ENCODE assay signal across 13 mouse cellular contexts in genomic region chr7:118119142-118119541, GRCm38 (mm10). TPM values are rescaled to one million over a fixed set of nuclear protein-coding genes. Genes with fewer than 3 reads are reported as not detected.
DNase-seq lines count a peak whose midpoint lies in the region; ATAC-seq and TF ChIP-seq lines count a peak whose summit lies in the region.
"Had no signal": no experiment of that assay in that cellular context is flagged by ENCODE, and none has a peak within 500 bp of the region (broad histone marks: within the 10 kb centered on the region; RNA-seq: fewer than 3 reads in every experiment).

No protein-coding gene starts in this region.

- H3K9me3 ChIP-seq in hindbrain, embryonic 13.5 days: no peaks in the 10 kb centered on the region
- H3K9me3 ChIP-seq in hindbrain, postnatal 0 days (ENCODE audit: low read length): no peaks in the 10 kb centered on the region
- H3K9me3 ChIP-seq: limb, embryonic 15.5 days; midbrain, embryonic 15.5 days; neural tube, embryonic 15.5 days had no signal

- H3K4me2 ChIP-seq in hindbrain, embryonic 13.5 days: no peak overlapping the region
- no peak overlapping the region for H3K4me2 ChIP-seq in hindbrain, postnatal 0 days (ENCODE audit: low read depth, low read length)
- H3K4me2 ChIP-seq: limb, embryonic 15.5 days; midbrain, embryonic 15.5 days; neural tube, embryonic 15.5 days had no signal

- no peak for TF ChIP-seq CTCF in hindbrain, postnatal 0 days (IDR thresholded peaks at IDR 0.05; ENCODE audit: low read depth)

- ATAC-seq in hindbrain, embryonic 13.5 days (ENCODE audit: low FRiP score): no peak
- no peak for ATAC-seq in hindbrain, postnatal 0 days
- ATAC-seq: midbrain, embryonic 15.5 days had no signal

- peaks cover 12% of the 10 kb centered on the region for H3K4me1 ChIP-seq in hindbrain, embryonic 13.5 days (replicated peaks)
- peaks cover 8% of the 10 kb centered on the region for H3K4me1 ChIP-seq in hindbrain, postnatal 0 days (ENCODE audit: insufficient read depth, low read length)

- H3K4me3 ChIP-seq in hindbrain, embryonic 13.5 days: no peak overlapping the region
- no peak overlapping the region for H3K4me3 ChIP-seq in hindbrain, postnatal 0 days (ENCODE audit: low read length)
- H3K4me3 ChIP-seq: limb, embryonic 15.5 days; midbrain, embryonic 15.5 days; neural tube, embryonic 15.5 days had no signal

- WGBS in hindbrain, embryonic 13.5 days: 59% methylated on average over 2 of the region's 2 CpGs
- 56% methylated on average over 2 of the region's 2 CpGs for WGBS in hindbrain, postnatal 0 days

- intact Hi-C loops in left cerebral cortex, postnatal 25 days (cut with DNase I): no loop called here

- no peak for DNase-seq in hindbrain, postnatal 0 days (ENCODE audit: low spot score)
- DNase-seq in ES-CJ7 (ENCODE audit: low read depth, low spot score): peak; percentile 56
- peak; percentile 74 for DNase-seq in kidney, adult 9 months
- peak; percentile 72 for DNase-seq in lung, postnatal 10 days
- DNase-seq in layer of hippocampus, postnatal 25 days (ENCODE audit: extremely low spot score in 1 of 2, low spot score in 1 of 2): no peak
- DNase-seq in left cerebral cortex, postnatal 25 days (ENCODE audit: low spot score in 2 of 2): no peak
- DNase-seq in testis, postnatal 10 days (ENCODE audit: low spot score): no peak
- DNase-seq: gastrocnemius, postnatal 25 days; heart, postnatal 10 days had no signal

- H3K9ac ChIP-seq in hindbrain, embryonic 13.5 days: no peak overlapping the region
- H3K9ac ChIP-seq in hindbrain, postnatal 0 days (replicated peaks; ENCODE audit: low read length): no peak overlapping the region
- H3K9ac ChIP-seq: limb, embryonic 15.5 days; midbrain, embryonic 15.5 days; neural tube, embryonic 15.5 days had no signal

- peaks cover 54% of the 10 kb centered on the region for H3K36me3 ChIP-seq in hindbrain, embryonic 13.5 days
- H3K36me3 ChIP-seq in hindbrain, postnatal 0 days (ENCODE audit: insufficient read depth, low read length): peaks cover 41% of the 10 kb centered on the region

- no peaks in the 10 kb centered on the region for H3K27me3 ChIP-seq in hindbrain, embryonic 13.5 days
- no peaks in the 10 kb centered on the region for H3K27me3 ChIP-seq in hindbrain, postnatal 0 days (ENCODE audit: insufficient read depth, low read length)
- H3K27me3 ChIP-seq: limb, embryonic 15.5 days; midbrain, embryonic 15.5 days; neural tube, embryonic 15.5 days had no signal

- H3K27ac ChIP-seq in hindbrain, embryonic 13.5 days: 0 out of 2 replicates have a peak overlapping the region, but pooled peaks have one; percentile 30
- H3K27ac ChIP-seq in hindbrain, postnatal 0 days: no peak overlapping the region; the same call in 1 of the 2 replicates
- H3K27ac ChIP-seq: limb, embryonic 15.5 days; midbrain, embryonic 15.5 days; neural tube, embryonic 15.5 days had no signal

RNA-seq across cellular contexts. Expression of gene Rps15a, which starts 3.2 kb away (rescaled TPM):
- 513 and 522 TPM in 2 replicates for polyA plus RNA-seq in hindbrain, embryonic 13.5 days (2015; fragmentation: Nextera tagmentation; extraction: Ambion mirVana)
- 132 and 176 TPM in 2 replicates for total RNA-seq in hindbrain, postnatal 0 days (2014; rRNA removed)
- 368 and 402 TPM in 2 replicates for polyA plus RNA-seq in hindbrain, postnatal 0 days (2015; fragmentation: Nextera tagmentation; extraction: Ambion mirVana)
- 100 to 1,000 TPM; 374 to 432 TPM for total RNA-seq in layer of hippocampus, postnatal 25 days (2021)
- total RNA-seq in left cerebral cortex, postnatal 25 days (2021): 100 to 1,000 TPM; 339 to 353 TPM

RNA-seq across cellular contexts. Expression of gene Arl6ip1, which starts 10.3 kb away (rescaled TPM):
- 571 and 593 TPM in 2 replicates for polyA plus RNA-seq in hindbrain, embryonic 13.5 days (2015; fragmentation: Nextera tagmentation; extraction: Ambion mirVana)
- total RNA-seq in hindbrain, postnatal 0 days (2014; rRNA removed): 643 and 734 TPM in 2 replicates
- 747 and 812 TPM in 2 replicates for polyA plus RNA-seq in hindbrain, postnatal 0 days (2015; fragmentation: Nextera tagmentation; extraction: Ambion mirVana)
- 100 to 1,000 TPM; 275 to 286 TPM for total RNA-seq in layer of hippocampus, postnatal 25 days (2021)
- total RNA-seq in left cerebral cortex, postnatal 25 days (2021): 100 to 1,000 TPM; 254 to 273 TPM

Comparison
In these comparisons a context has a peak if more than half of its experiments do, and no peak if none do; other contexts are left out.
1. DNase-seq: peak in ES-CJ7 (single experiment), kidney, adult 9 months (single experiment) and lung, postnatal 10 days (single experiment); none in hindbrain, postnatal 0 days (single experiment), layer of hippocampus, postnatal 25 days (0 of 2), left cerebral cortex, postnatal 25 days (0 of 2) and testis, postnatal 10 days (single experiment).